Mouse (Mus musculus) neural tube, embryonic 12.5 days (tissue): ENCODE results near the gene Gins2. TPM values are rescaled to one million over a fixed set of nuclear protein-coding genes. Genes with fewer than 3 reads are reported as not detected.

Source experiments
- ATAC-seq: fragments of 200-750 bp; cut with Nextera tagmentation; 2 replicates; pipeline ENCODE4 v1.8.0; 2017; ENCODE audit warnings: low read depth, mild to moderate bottlenecking, moderate TSS enrichment, moderate library complexity; ENCODE audit not compliant: low FRiP score
- H3K27ac ChIP-seq: fragments of 300-500 bp; sonication (generic); 2 replicates; pipeline ENCODE4 v1.5.1; 2016
- H3K27me3 ChIP-seq: fragments of 300-500 bp; sonication (generic); replicated peaks from 2 replicates; pipeline ENCODE4 v1.6.1; 2016; ENCODE audit warnings: mild to moderate bottlenecking
- H3K36me3 ChIP-seq: fragments of 300-500 bp; sonication (generic); 2 replicates; pipeline ENCODE4 v1.6.1; 2016; ENCODE audit warnings: mild to moderate bottlenecking
- H3K4me1 ChIP-seq: fragments of 300-500 bp; sonication (generic); 2 replicates; pipeline ENCODE4 v1.6.1; 2016
- H3K4me2 ChIP-seq: fragments of 300-500 bp; sonication (generic); replicated peaks from 2 replicates; pipeline ENCODE4 v1.6.1; 2016; ENCODE audit warnings: mild to moderate bottlenecking
- H3K4me3 ChIP-seq: fragments of 300-500 bp; sonication (generic); 2 replicates; pipeline ENCODE4 v1.5.1; 2016
- H3K9ac ChIP-seq: fragments of 300-500 bp; sonication (generic); 2 replicates; pipeline ENCODE4 v1.6.1; 2016; ENCODE audit warnings: mild to moderate bottlenecking
- H3K9me3 ChIP-seq: fragments of 300-500 bp; sonication (generic); 2 replicates; pipeline ENCODE4 v1.6.1; 2016; ENCODE audit warnings: mild to moderate bottlenecking
- WGBS: fragments of 180-500 bp; shearing (Covaris S2); methylation state at CpG from one replicate; pipeline ENCODE4 v1.1.7; 2016; 5-methylcytosine and 5-hydroxymethylcytosine counted together
- polyA plus RNA-seq: library from polyadenylated mRNA; unstranded; fragments of >200 nt; fragmentation: Nextera tagmentation; extraction: Ambion mirVana; gene quantifications from 2 replicates; pipeline ENCODE4 v1.2.1, GENCODE M21; 2016

Gins2 gene
- polyA plus RNA-seq, 1 experiment from 2014 or later: 53.4 TPM

- no peak for ATAC-seq
- Histone ChIP-seq H3K27me3 (no peaks in the 10 kb centered on the region), H3K27ac (peak overlapping the region; percentile 93), H3K4me3 (no peak overlapping the region), H3K4me2 (peak overlapping the region; percentile 62), H3K36me3 (peaks cover 19% of the 10 kb centered on the region), H3K4me1 (peaks cover 100% of the 10 kb centered on the region), H3K9ac (peak overlapping the region; percentile 27; the same call in 1 of the 2 replicates), H3K9me3 (no peaks in the 10 kb centered on the region)
- 76% methylated on average over 11 of the region's 11 CpGs for WGBS
Measured at GRCm38 (mm10) chr8:120550937-120551676, 38.0 kb downstream of the Gins2 start.

GRCm38 (mm10) chr8:120550430-120550829 is 38.7 kb downstream of the Gins2 start:
- peaks cover 100% of the 10 kb centered on the region for H3K4me1 ChIP-seq
- 9% methylated on average over 12 of the region's 12 CpGs for WGBS
- H3K9ac ChIP-seq: no peak overlapping the region
- H3K36me3 ChIP-seq: peaks cover 19% of the 10 kb centered on the region
- peak overlapping the region; percentile 62 for H3K4me2 ChIP-seq
- no peaks in the 10 kb centered on the region for H3K27me3 ChIP-seq
- H3K27ac ChIP-seq: peak overlapping the region; percentile 93
- peak; percentile 3; the same call in 1 of the 2 replicates for ATAC-seq
- no peaks in the 10 kb centered on the region for H3K9me3 ChIP-seq
- no peak overlapping the region for H3K4me3 ChIP-seq

- Histone ChIP-seq H3K9me3 (no peaks in the 10 kb centered on the region), H3K36me3 (peaks cover 16% of the 10 kb centered on the region), H3K4me3 (peak overlapping the region; percentile 19; the same call in 1 of the 2 replicates), H3K27ac (peak overlapping the region; percentile 93), H3K9ac (peak overlapping the region; percentile 52), H3K27me3 (no peaks in the 10 kb centered on the region), H3K4me2 (peak overlapping the region; percentile 62), H3K4me1 (peaks cover 100% of the 10 kb centered on the region)
- ATAC-seq: peak; percentile 67
- WGBS: 4% methylated on average over 11 of the region's 11 CpGs
Measured at GRCm38 (mm10) chr8:120549922-120550321, 39.2 kb downstream of the Gins2 start.

- Histone ChIP-seq H3K36me3 (peaks cover 11% of the 10 kb centered on the region), H3K9ac (peak overlapping the region; percentile 52), H3K27ac (peak overlapping the region; percentile 93), H3K4me3 (peak overlapping the region; percentile 19), H3K9me3 (no peaks in the 10 kb centered on the region), H3K4me1 (peaks cover 99% of the 10 kb centered on the region), H3K4me2 (peak overlapping the region; percentile 62), H3K27me3 (no peaks in the 10 kb centered on the region)
- 4% methylated on average over 25 of the region's 25 CpGs for WGBS
- ATAC-seq: peak; percentile 38
Measured at GRCm38 (mm10) chr8:120549321-120549921, 39.7 kb downstream of the Gins2 start.

GRCm38 (mm10) chr8:120548313-120548761 is 40.8 kb downstream of the Gins2 start:
- Histone ChIP-seq H3K4me3 (no peak overlapping the region), H3K27me3 (no peaks in the 10 kb centered on the region), H3K27ac (no peak overlapping the region; the same call in 1 of the 2 replicates), H3K9ac (no peak overlapping the region; the same call in 1 of the 2 replicates), H3K36me3 (0 out of 2 replicates have a peak, but pooled peaks cover under 1% of the 10 kb centered on the region), H3K9me3 (no peaks in the 10 kb centered on the region), H3K4me2 (peak overlapping the region; percentile 62), H3K4me1 (peaks cover 98% of the 10 kb centered on the region)
- no peak for ATAC-seq
- WGBS: 40% methylated on average over 16 of the region's 16 CpGs

- peaks cover 98% of the 10 kb centered on the region for H3K4me1 ChIP-seq
- no peaks in the 10 kb centered on the region for H3K9me3 ChIP-seq
- ATAC-seq: no peak
- no peaks in the 10 kb centered on the region for H3K36me3 ChIP-seq
- WGBS: 72% methylated on average over 9 of the region's 9 CpGs
- H3K9ac ChIP-seq: no peak overlapping the region
- 0 out of 2 replicates have a peak overlapping the region, but pooled peaks have one; percentile 23 for H3K27ac ChIP-seq
- H3K4me3 ChIP-seq: no peak overlapping the region
- H3K4me2 ChIP-seq: 0 out of 2 replicates have a peak overlapping the region, but pooled peaks have one; percentile 4
- no peaks in the 10 kb centered on the region for H3K27me3 ChIP-seq
Measured at GRCm38 (mm10) chr8:120547562-120547961, 41.5 kb downstream of the Gins2 start.

GRCm38 (mm10) chr8:120544155-120544554 is 44.9 kb downstream of the Gins2 start:
- no peaks in the 10 kb centered on the region for H3K36me3 ChIP-seq
- H3K9ac ChIP-seq: no peak overlapping the region
- no peaks in the 10 kb centered on the region for H3K27me3 ChIP-seq
- WGBS: 88% methylated on average over 5 of the region's 5 CpGs
- no peak overlapping the region for H3K4me3 ChIP-seq
- ATAC-seq: no peak
- peaks cover 95% of the 10 kb centered on the region for H3K4me1 ChIP-seq
- H3K9me3 ChIP-seq: no peaks in the 10 kb centered on the region
- no peak overlapping the region for H3K4me2 ChIP-seq
- H3K27ac ChIP-seq: no peak overlapping the region

GRCm38 (mm10) chr8:120543416-120544055 is 45.6 kb downstream of the Gins2 start:
- Histone ChIP-seq H3K27ac (0 out of 2 replicates have a peak overlapping the region, but pooled peaks have one; percentile 26), H3K36me3 (no peaks in the 10 kb centered on the region), H3K27me3 (no peaks in the 10 kb centered on the region), H3K4me3 (no peak overlapping the region), H3K9ac (no peak overlapping the region), H3K4me2 (peak overlapping the region; percentile 42), H3K9me3 (no peaks in the 10 kb centered on the region), H3K4me1 (peaks cover 95% of the 10 kb centered on the region)
- ATAC-seq: no peak
- WGBS: 69% methylated on average over 8 of the region's 8 CpGs

- Histone ChIP-seq H3K36me3 (no peaks in the 10 kb centered on the region), H3K4me1 (peaks cover 95% of the 10 kb centered on the region), H3K27me3 (no peaks in the 10 kb centered on the region), H3K4me3 (no peak overlapping the region), H3K4me2 (peak overlapping the region; percentile 42), H3K27ac (0 out of 2 replicates have a peak overlapping the region, but pooled peaks have one; percentile 26), H3K9me3 (no peaks in the 10 kb centered on the region), H3K9ac (no peak overlapping the region)
- 18% methylated on average over 13 of the region's 13 CpGs for WGBS
- ATAC-seq: no peak
Measured at GRCm38 (mm10) chr8:120542995-120543394, 46.1 kb downstream of the Gins2 start.

- Histone ChIP-seq H3K27me3 (no peaks in the 10 kb centered on the region), H3K4me2 (peak overlapping the region; percentile 97), H3K27ac (peak overlapping the region; percentile 97), H3K4me3 (peak overlapping the region; percentile 64), H3K36me3 (no peaks in the 10 kb centered on the region), H3K9ac (peak overlapping the region; percentile 86; the same call in 1 of the 2 replicates), H3K4me1 (peaks cover 91% of the 10 kb centered on the region), H3K9me3 (no peaks in the 10 kb centered on the region)
- ATAC-seq: no peak
- WGBS: 24% methylated on average over 23 of the region's 23 CpGs
Measured at GRCm38 (mm10) chr8:120539775-120540625, 49.1 kb downstream of the Gins2 start.

GRCm38 (mm10) chr8:120539381-120539774 is 49.7 kb downstream of the Gins2 start:
- no peaks in the 10 kb centered on the region for H3K36me3 ChIP-seq
- H3K27ac ChIP-seq: peak overlapping the region; percentile 97
- ATAC-seq: no peak
- 27% methylated on average over 6 of the region's 6 CpGs for WGBS
- H3K27me3 ChIP-seq: no peaks in the 10 kb centered on the region
- H3K4me2 ChIP-seq: peak overlapping the region; percentile 97
- peak overlapping the region; percentile 64 for H3K4me3 ChIP-seq
- peak overlapping the region; percentile 86 for H3K9ac ChIP-seq
- H3K9me3 ChIP-seq: no peaks in the 10 kb centered on the region
- H3K4me1 ChIP-seq: peaks cover 92% of the 10 kb centered on the region
